Mouse (Mus musculus) G1E-ER4 (cell line): ENCODE results near the gene Prx. TPM values are rescaled to one million over a fixed set of nuclear protein-coding genes. Genes with fewer than 3 reads are reported as not detected.

ENCODE experiments used
- GATA1 ChIP-seq: IDR thresholded peaks from one replicate; pipeline ENCODE4 v1.8.0; 2012; ENCODE audit warnings: low read length, inconsistent platforms
- polyA plus RNA-seq: library from polyadenylated mRNA; stranded (reverse); fragments of >175 nt; gene quantifications from 2 replicates; pipeline ENCODE4 v1.2.3, GENCODE M21; 2012

The Prx gene
- polyA plus RNA-seq, 1 experiment: 4.8 TPM

DNA sequence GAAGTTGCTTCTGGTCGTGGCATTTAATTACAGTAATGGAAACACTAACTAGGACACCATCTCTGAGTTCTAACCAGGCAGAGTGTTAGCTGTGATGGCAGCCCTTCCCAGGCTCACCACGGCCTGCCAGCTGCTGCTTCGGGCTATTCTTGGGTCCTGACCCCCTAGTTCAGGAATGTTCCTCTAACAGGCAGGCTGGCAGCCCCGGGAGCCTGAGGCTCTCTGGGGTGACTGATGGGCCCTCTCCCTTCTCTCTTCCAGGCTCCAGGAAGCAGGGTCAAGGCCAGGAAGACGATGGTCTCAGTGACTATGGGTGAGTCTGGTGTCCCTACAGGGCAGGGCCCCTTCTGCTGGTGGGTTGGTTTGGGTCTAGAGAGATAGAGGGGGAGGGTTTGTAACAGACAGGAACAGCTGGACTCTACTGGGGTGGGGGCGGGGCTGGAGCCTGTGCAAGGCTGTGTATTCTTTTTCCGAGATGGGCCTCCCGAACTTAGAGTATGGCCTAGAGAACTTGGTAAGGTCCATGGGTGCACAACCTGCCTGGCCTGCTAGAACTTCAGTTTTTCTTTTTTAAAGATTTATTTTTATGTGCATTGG, 61.3 kb downstream of the Prx start:
- TF ChIP-seq GATA1: no peak

GRCm38 (mm10) chr7:27560978-27561377, 61.9 kb downstream of the Prx start:
- no peak for TF ChIP-seq GATA1

Other genes starting within 250 kb of the Prx start
- gene Numbl, start 240.9 kb upstream of the Prx start, polyA plus RNA-seq: 12.4 and 12.9 TPM in 2 replicates
- gene Ltbp4, start 161.6 kb upstream of the Prx start, polyA plus RNA-seq: 1.5 TPM in 2 replicates
- gene Shkbp1, start 143.3 kb upstream of the Prx start, polyA plus RNA-seq: 242 and 276 TPM in 2 replicates
- 1.4 and 2.1 TPM in 2 replicates for gene Gm20479, start 141.9 kb upstream of the Prx start, polyA plus RNA-seq
- 0.39 and 0.67 TPM in 2 replicates for gene Sptbn4, start 51.6 kb upstream of the Prx start, polyA plus RNA-seq
- 971 and 1,082 TPM in 2 replicates for gene Blvrb, start 51.3 kb upstream of the Prx start, polyA plus RNA-seq
- gene Sertad3, start 25.6 kb upstream of the Prx start, polyA plus RNA-seq: 39.7 and 45.0 TPM in 2 replicates
- gene Sertad1, start 12.4 kb upstream of the Prx start, polyA plus RNA-seq: 87.2 and 107 TPM in 2 replicates
- gene Hipk4, start 23.9 kb downstream of the Prx start, polyA plus RNA-seq: 0.48 and 0.57 TPM in 2 replicates
- 13.4 and 14.5 TPM in 2 replicates for gene Pld3, start 53.9 kb downstream of the Prx start, polyA plus RNA-seq
- gene 2310022A10Rik, start 53.9 kb downstream of the Prx start, polyA plus RNA-seq: 75.9 and 80.9 TPM in 2 replicates
- 86.1 and 92.3 TPM in 2 replicates for gene Akt2, start 92.2 kb downstream of the Prx start, polyA plus RNA-seq
- not detected in 2 replicates for gene Ttc9b, start 154.6 kb downstream of the Prx start, polyA plus RNA-seq
- gene Map3k10, start 175.3 kb downstream of the Prx start, polyA plus RNA-seq: 78.9 and 101 TPM in 2 replicates
- gene Zfp607b, start 190.0 kb downstream of the Prx start, polyA plus RNA-seq: 0.08 and 0.14 TPM in 2 replicates
- gene Zfp60, start 232.1 kb downstream of the Prx start, polyA plus RNA-seq: 0.43 and 0.51 TPM in 2 replicates